Mouse (Mus musculus) lung, adult 2 months (tissue): ENCODE measurements at regions not wholly inside any gene's neighbourhood (a gene's known extent, or its start where the extent isn't known, plus 50 kb on each side); places are given as distances from the start of the nearest gene placed in this dataset.
"Not testable (repeated sequence)": the region's sequence is repeated elsewhere in the genome, so short reads cannot be mapped to it uniquely, and the experiment has no call there.

Source experiments
- DNase-seq: peaks from one replicate; pipeline ENCODE4 v3.0.0; 2022
- H3K4me1 ChIP-seq: fragments of 200-500 bp; 2 replicates; pipeline ENCODE4 v1.6.1; 2011; ENCODE audit warnings: low read length; ENCODE audit not compliant: control insufficient read depth, insufficient read depth
- H3K4me3 ChIP-seq: fragments of 200-500 bp; replicated peaks from 2 replicates; pipeline ENCODE3; 2011; ENCODE audit warnings: low read depth, mild to moderate bottlenecking, control low read depth, low read length; ENCODE audit errors: extremely low read depth
- CTCF ChIP-seq: fragments of 200-500 bp; IDR thresholded peaks from 2 replicates; pipeline ENCODE4 v1.5.1; 2011; ENCODE audit warnings: mild to moderate bottlenecking, low read length, control low read depth; ENCODE audit not compliant: insufficient read depth
- POLR2A ChIP-seq: fragments of 200-500 bp; IDR thresholded peaks from 2 replicates; pipeline ENCODE4 v1.6.1; 2011; ENCODE audit warnings: low read depth, mild to moderate bottlenecking, control low read depth, low read length, borderline replicate concordance; ENCODE audit errors: extremely low read depth
- WGBS: fragments of 180-500 bp; shearing (Covaris S2); methylation state at CpG from one replicate; pipeline ENCODE4 v1.1.7; 2018; 5-methylcytosine and 5-hydroxymethylcytosine counted together

- not testable (repeated sequence) for H3K4me1 ChIP-seq, H3K4me3 ChIP-seq, DNase-seq
- WGBS, result 33% methylated on average over 6 of the region's 6 CpGs
Observed at GRCm38 (mm10) chr11:12913401-12913800, 448.6 kb upstream of the Cobl start.

GRCm38 (mm10) chr11:12873712-12874111, 409.0 kb upstream of the Cobl start:
- WGBS, result 59% methylated on average over 1 of the region's 1 CpGs
- H3K4me3 ChIP-seq, result no peak overlapping the region
- no peaks in the 10 kb centered on the region for H3K4me1 ChIP-seq
- no peak for DNase-seq
- no peak for TF ChIP-seq CTCF
- no peak for TF ChIP-seq POLR2A

- DNase-seq, result no peak
- TF ChIP-seq POLR2A (no peak), CTCF (no peak)
- Histone ChIP-seq H3K4me3 (no peak overlapping the region), H3K4me1 (no peaks in the 10 kb centered on the region)
- 50% methylated on average over 2 of the region's 2 CpGs for WGBS
Observed at GRCm38 (mm10) chr11:12872802-12873201, 408.0 kb upstream of the Cobl start.

GRCm38 (mm10) chr11:12872399-12872798, 407.6 kb upstream of the Cobl start:
- DNase-seq, result no peak
- no peak overlapping the region for H3K4me3 ChIP-seq
- no peak for TF ChIP-seq POLR2A
- TF ChIP-seq CTCF, result no peak
- 37% methylated on average over 1 of the region's 1 CpGs for WGBS
- H3K4me1 ChIP-seq, result no peaks in the 10 kb centered on the region

GRCm38 (mm10) chr11:12867541-12867940, 402.8 kb upstream of the Cobl start:
- no peak for DNase-seq
- Histone ChIP-seq H3K4me3 (no peak overlapping the region), H3K4me1 (no peaks in the 10 kb centered on the region)
- no peak for TF ChIP-seq CTCF
- TF ChIP-seq POLR2A, result no peak

GRCm38 (mm10) chr11:12865034-12865620, 400.4 kb upstream of the Cobl start:
- no peaks in the 10 kb centered on the region for H3K4me1 ChIP-seq
- 51% methylated on average over 2 of the region's 2 CpGs for WGBS
- TF ChIP-seq CTCF, result no peak
- TF ChIP-seq POLR2A, result no peak
- no peak for DNase-seq
- no peak overlapping the region for H3K4me3 ChIP-seq

- WGBS, result 64% methylated on average over 1 of the region's 1 CpGs
- TF ChIP-seq CTCF, result no peak
- TF ChIP-seq POLR2A, result no peak
- DNase-seq, result no peak
- H3K4me3 ChIP-seq, result no peak overlapping the region
- H3K4me1 ChIP-seq, result no peaks in the 10 kb centered on the region
Observed at GRCm38 (mm10) chr11:12859344-12859930, 394.7 kb upstream of the Cobl start.

GRCm38 (mm10) chr11:12858274-12858884, 393.6 kb upstream of the Cobl start:
- DNase-seq, result no peak
- TF ChIP-seq CTCF (no peak), POLR2A (no peak)
- no peak overlapping the region for H3K4me3 ChIP-seq
- 73% methylated on average over 2 of the region's 2 CpGs for WGBS
- H3K4me1 ChIP-seq, result no peaks in the 10 kb centered on the region

- WGBS, result 73% methylated on average over 6 of the region's 6 CpGs
- TF ChIP-seq POLR2A, result no peak
- no peak for TF ChIP-seq CTCF
- Histone ChIP-seq H3K4me3 (no peak overlapping the region), H3K4me1 (no peaks in the 10 kb centered on the region)
- no peak for DNase-seq
Observed at GRCm38 (mm10) chr11:12857358-12858199, 392.8 kb upstream of the Cobl start.
